Mouse (Mus musculus): ENCODE measurements at regions not wholly inside any gene's neighbourhood (a gene's known extent, or its start where the extent isn't known, plus 50 kb on each side); places are given as distances from the start of the nearest gene placed in this dataset.

DNA sequence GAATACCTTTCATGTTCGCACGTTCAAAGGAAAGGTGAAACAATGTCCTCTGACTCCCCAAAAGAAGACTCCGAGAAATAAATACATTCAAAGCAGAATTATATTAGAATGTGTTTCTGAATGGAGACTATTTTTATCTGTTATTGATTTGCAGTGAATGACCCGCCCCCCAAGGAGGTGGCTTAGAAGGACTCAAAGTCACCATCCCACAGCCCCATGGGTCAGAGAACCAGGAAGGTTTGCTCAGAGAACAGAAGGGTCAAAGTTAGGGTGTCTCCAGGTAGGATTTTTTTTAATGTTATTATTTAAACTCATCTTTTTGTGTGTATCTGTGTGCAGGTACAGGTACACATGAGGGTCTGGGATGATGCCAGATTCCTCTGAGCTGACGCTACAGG is 360.4 kb upstream of the Maf start:
- Histone ChIP-seq H3K4me2 (ENCODE audit: low read length) (no peak overlapping the region), H3K36me3 (ENCODE audit: insufficient read depth, low read length) (no peaks in the 10 kb centered on the region), H3K27me3 (ENCODE audit: insufficient read depth, low read length) (no peaks in the 10 kb centered on the region), H3K4me1 (replicated peaks; ENCODE audit: insufficient read depth, low read length) (no peaks in the 10 kb centered on the region), H3K27ac (no peak overlapping the region), H3K9ac (ENCODE audit: low read depth, low read length) (no peak overlapping the region), H3K4me3 (replicated peaks; ENCODE audit: low read depth, low read length) (no peak overlapping the region), H3K9me3 (replicated peaks; ENCODE audit: low read length) (no peaks in the 10 kb centered on the region)
- no peak for TF ChIP-seq CTCF (IDR thresholded peaks at IDR 0.05; ENCODE audit: low read depth)
- no peak for ATAC-seq (replicated peaks; ENCODE audit: low FRiP score, low read depth)
- 95% methylated on average over 5 of the region's 5 CpGs for WGBS
- no peak for DNase-seq (ENCODE audit: low spot score)

DNA sequence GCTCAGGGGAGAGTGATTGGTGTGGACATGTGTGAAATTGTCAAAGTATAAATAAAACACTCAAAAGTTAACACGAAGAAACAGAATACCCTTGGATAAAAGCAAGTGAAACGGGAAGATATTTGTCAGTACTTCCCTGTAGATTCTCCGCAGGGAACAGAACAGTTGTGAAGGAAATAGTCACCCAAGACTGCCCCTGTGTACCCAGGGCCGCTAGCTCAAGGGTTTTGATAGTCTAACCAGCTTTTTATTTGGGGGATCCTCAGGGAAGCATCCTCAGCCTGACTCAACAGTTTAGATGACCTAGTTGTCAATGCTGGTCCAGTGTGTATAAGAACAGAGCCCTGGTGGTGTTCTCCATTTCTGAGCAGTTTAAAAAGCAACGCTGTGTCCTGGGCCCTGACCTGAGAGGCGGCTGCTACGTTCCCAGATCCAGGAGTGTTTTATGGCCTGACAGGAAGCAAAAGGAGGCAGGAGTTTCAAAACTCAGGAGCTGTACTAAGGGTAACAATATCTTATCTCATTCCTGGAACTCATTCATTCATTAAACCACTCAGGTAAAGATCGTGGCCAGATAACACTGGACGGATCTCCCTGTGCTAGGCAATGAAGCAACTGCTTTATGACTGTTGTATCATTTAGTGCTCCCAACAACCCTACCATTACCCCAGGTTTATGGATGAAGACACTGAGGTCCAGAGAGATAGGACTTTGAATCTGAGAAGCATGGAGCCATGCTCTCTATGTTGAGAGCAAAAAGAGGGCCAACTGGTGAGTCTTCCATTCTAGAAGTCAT is 359.8 kb upstream of the Maf start:
- no peak overlapping the region for H3K27ac ChIP-seq
- no peak overlapping the region for H3K4me3 ChIP-seq (replicated peaks; ENCODE audit: low read depth, low read length)
- DNase-seq (ENCODE audit: low spot score) (no peak), ATAC-seq (replicated peaks; ENCODE audit: low FRiP score, low read depth) (no peak)
- H3K9me3 ChIP-seq (replicated peaks; ENCODE audit: low read length), result no peaks in the 10 kb centered on the region
- TF ChIP-seq CTCF (IDR thresholded peaks at IDR 0.05; ENCODE audit: low read depth), result no peak
- H3K27me3 ChIP-seq (ENCODE audit: insufficient read depth, low read length), result no peaks in the 10 kb centered on the region
- no peak overlapping the region for H3K9ac ChIP-seq (ENCODE audit: low read depth, low read length)
- WGBS, result 48% methylated on average over 9 of the region's 9 CpGs
- H3K36me3 ChIP-seq (ENCODE audit: insufficient read depth, low read length), result no peaks in the 10 kb centered on the region
- no peaks in the 10 kb centered on the region for H3K4me1 ChIP-seq (replicated peaks; ENCODE audit: insufficient read depth, low read length)
- no peak overlapping the region for H3K4me2 ChIP-seq (ENCODE audit: low read length)

DNA sequence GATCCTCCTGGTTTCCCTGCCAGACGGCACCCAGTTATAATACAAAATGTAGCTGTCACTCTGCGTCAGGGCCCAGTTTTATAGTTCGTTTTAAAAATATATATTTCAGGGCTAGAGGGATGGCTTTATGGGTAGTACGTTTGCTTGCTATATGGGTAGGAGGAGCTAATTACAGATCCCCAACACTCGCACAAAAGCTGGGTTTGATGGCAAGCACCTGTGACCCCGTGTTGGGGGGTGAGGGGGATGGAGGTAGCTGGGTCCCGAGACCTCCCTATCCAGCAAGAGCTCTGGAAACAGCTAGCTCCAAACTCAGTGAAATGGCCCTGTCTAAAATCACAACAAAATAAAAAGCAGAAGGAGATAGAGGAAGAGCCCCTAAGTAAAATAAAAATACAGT is 358.3 kb upstream of the Maf start:
- no peaks in the 10 kb centered on the region for H3K9me3 ChIP-seq (replicated peaks; ENCODE audit: low read length)
- ATAC-seq (replicated peaks; ENCODE audit: low FRiP score, low read depth) (no peak), DNase-seq (ENCODE audit: low spot score) (no peak)
- H3K4me2 ChIP-seq (ENCODE audit: low read length), result no peak overlapping the region
- H3K4me3 ChIP-seq (replicated peaks; ENCODE audit: low read depth, low read length), result no peak overlapping the region
- 84% methylated on average over 7 of the region's 7 CpGs for WGBS
- no peaks in the 10 kb centered on the region for H3K4me1 ChIP-seq (replicated peaks; ENCODE audit: insufficient read depth, low read length)
- no peak for TF ChIP-seq CTCF (IDR thresholded peaks at IDR 0.05; ENCODE audit: low read depth)
- no peak overlapping the region for H3K27ac ChIP-seq
- H3K36me3 ChIP-seq (ENCODE audit: insufficient read depth, low read length), result no peaks in the 10 kb centered on the region
- no peak overlapping the region for H3K9ac ChIP-seq (ENCODE audit: low read depth, low read length)
- H3K27me3 ChIP-seq (ENCODE audit: insufficient read depth, low read length), result no peaks in the 10 kb centered on the region

GRCm38 (mm10) chr8:116065327-116065726 is 357.7 kb upstream of the Maf start:
- H3K9me3 ChIP-seq (replicated peaks; ENCODE audit: low read length), result no peaks in the 10 kb centered on the region
- H3K4me1 ChIP-seq (replicated peaks; ENCODE audit: insufficient read depth, low read length), result no peaks in the 10 kb centered on the region
- H3K4me3 ChIP-seq (replicated peaks; ENCODE audit: low read depth, low read length), result no peak overlapping the region
- H3K4me2 ChIP-seq (ENCODE audit: low read length), result no peak overlapping the region
- WGBS, result 93% methylated on average over 7 of the region's 7 CpGs
- H3K9ac ChIP-seq (ENCODE audit: low read depth, low read length), result no peak overlapping the region
- H3K27ac ChIP-seq, result no peak overlapping the region
- no peak for TF ChIP-seq CTCF (IDR thresholded peaks at IDR 0.05; ENCODE audit: low read depth)
- no peaks in the 10 kb centered on the region for H3K36me3 ChIP-seq (ENCODE audit: insufficient read depth, low read length)
- H3K27me3 ChIP-seq (ENCODE audit: insufficient read depth, low read length), result no peaks in the 10 kb centered on the region
- ATAC-seq (replicated peaks; ENCODE audit: low FRiP score, low read depth), result no peak
- DNase-seq (ENCODE audit: low spot score), result no peak

DNA sequence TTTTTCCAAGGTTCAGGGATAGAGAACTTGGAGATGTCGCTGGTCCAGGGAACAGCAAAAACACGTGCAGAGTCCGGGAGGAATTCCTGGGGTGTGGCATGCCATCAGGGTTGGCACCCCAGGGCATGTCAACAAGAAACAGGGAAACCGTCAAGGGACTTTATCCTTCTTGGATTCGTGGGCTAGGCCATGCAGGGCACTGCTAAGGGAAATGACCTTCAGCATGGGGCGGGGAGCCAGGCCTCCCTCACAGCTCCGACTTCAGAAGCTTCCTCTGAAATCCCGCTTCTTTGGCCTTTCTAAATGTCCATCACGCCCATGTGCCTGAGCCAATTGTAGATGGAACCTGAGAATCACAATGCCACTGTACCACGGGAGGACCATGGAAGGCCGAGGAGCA is 357.0 kb upstream of the Maf start:
- no peaks in the 10 kb centered on the region for H3K27me3 ChIP-seq (ENCODE audit: insufficient read depth, low read length)
- DNase-seq (ENCODE audit: low spot score) (no peak), ATAC-seq (replicated peaks; ENCODE audit: low FRiP score, low read depth) (no peak)
- no peaks in the 10 kb centered on the region for H3K36me3 ChIP-seq (ENCODE audit: insufficient read depth, low read length)
- no peak overlapping the region for H3K4me2 ChIP-seq (ENCODE audit: low read length)
- no peak overlapping the region for H3K9ac ChIP-seq (ENCODE audit: low read depth, low read length)
- 87% methylated on average over 11 of the region's 11 CpGs for whole genome bisulfite sequencing
- H3K27ac ChIP-seq, result no peak overlapping the region
- no peaks in the 10 kb centered on the region for H3K4me1 ChIP-seq (replicated peaks; ENCODE audit: insufficient read depth, low read length)
- H3K9me3 ChIP-seq (replicated peaks; ENCODE audit: low read length), result no peaks in the 10 kb centered on the region
- TF ChIP-seq CTCF (IDR thresholded peaks at IDR 0.05; ENCODE audit: low read depth), result no peak
- no peak overlapping the region for H3K4me3 ChIP-seq (replicated peaks; ENCODE audit: low read depth, low read length)

DNA sequence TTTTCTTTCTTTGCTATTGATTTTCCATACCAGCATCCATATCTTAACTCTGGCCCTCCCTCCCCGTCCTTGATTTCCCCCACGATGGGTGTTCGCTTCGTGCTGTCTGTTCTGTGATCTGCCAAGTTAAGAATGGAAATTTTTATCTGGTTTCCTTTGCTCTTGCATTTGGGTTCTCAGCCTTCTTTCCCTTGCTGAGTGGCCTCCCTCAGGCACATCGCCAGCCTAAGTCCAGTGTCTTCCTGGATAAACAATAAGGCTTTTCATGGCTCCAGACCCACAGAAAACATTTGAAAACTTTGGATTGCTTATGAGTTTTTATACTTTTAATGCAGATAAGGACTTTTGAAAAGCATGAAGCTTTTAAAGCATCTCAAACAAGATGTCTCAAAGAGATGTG is 355.9 kb upstream of the Maf start:
- H3K9ac ChIP-seq (ENCODE audit: low read depth, low read length), result no peak overlapping the region
- peak; percentile 4 for DNase-seq (ENCODE audit: low spot score)
- no peaks in the 10 kb centered on the region for H3K9me3 ChIP-seq (replicated peaks; ENCODE audit: low read length)
- H3K27ac ChIP-seq, result no peak overlapping the region
- H3K27me3 ChIP-seq (ENCODE audit: insufficient read depth, low read length), result no peaks in the 10 kb centered on the region
- no peak for ATAC-seq (replicated peaks; ENCODE audit: low FRiP score, low read depth)
- no peaks in the 10 kb centered on the region for H3K4me1 ChIP-seq (replicated peaks; ENCODE audit: insufficient read depth, low read length)
- H3K36me3 ChIP-seq (ENCODE audit: insufficient read depth, low read length), result no peaks in the 10 kb centered on the region
- no peak overlapping the region for H3K4me3 ChIP-seq (replicated peaks; ENCODE audit: low read depth, low read length)
- H3K4me2 ChIP-seq (ENCODE audit: low read length), result no peak overlapping the region
- no peak for TF ChIP-seq CTCF (IDR thresholded peaks at IDR 0.05; ENCODE audit: low read depth)
- 79% methylated on average over 5 of the region's 5 CpGs for WGBS

- H3K9me3 ChIP-seq (replicated peaks; ENCODE audit: low read length), result no peaks in the 10 kb centered on the region
- H3K4me1 ChIP-seq (replicated peaks; ENCODE audit: insufficient read depth, low read length), result no peaks in the 10 kb centered on the region
- no peak for ATAC-seq (replicated peaks; ENCODE audit: low FRiP score, low read depth)
- no peaks in the 10 kb centered on the region for H3K27me3 ChIP-seq (ENCODE audit: insufficient read depth, low read length)
- H3K4me3 ChIP-seq (replicated peaks; ENCODE audit: low read depth, low read length), result no peak overlapping the region
- 65% methylated on average over 7 of the region's 7 CpGs for WGBS
- no peak overlapping the region for H3K27ac ChIP-seq
- no peak overlapping the region for H3K4me2 ChIP-seq (ENCODE audit: low read length)
- DNase-seq (ENCODE audit: low spot score), result no peak
- TF ChIP-seq CTCF (IDR thresholded peaks at IDR 0.05; ENCODE audit: low read depth), result no peak
- H3K9ac ChIP-seq (ENCODE audit: low read depth, low read length), result no peak overlapping the region
- no peaks in the 10 kb centered on the region for H3K36me3 ChIP-seq (ENCODE audit: insufficient read depth, low read length)
These were observed 345.9 kb upstream of the Maf start for GRCm38 (mm10) chr8:116053483-116053882.
